Mouse (Mus musculus) megakaryocyte-erythroid progenitor cell, adult 5-6 weeks (primary cell): ENCODE results near the gene Cd47. TPM values are rescaled to one million over a fixed set of nuclear protein-coding genes. Genes with fewer than 3 reads are reported as not detected.

Experiments
- ATAC-seq: replicated peaks from 2 replicates; pipeline ENCODE4 v1.8.0; 2016; ENCODE audit warnings: mild to moderate bottlenecking, inconsistent platforms; ENCODE audit not compliant: severe bottlenecking, poor library complexity, low FRiP score, low TSS enrichment
- total RNA-seq, 2 experiments: library from RNA; stranded (forward) in 1 of 2; stranded (reverse) in 1 of 2; fragments of 200-1000, 215-1000 nt in 1 of 2; fragments of >200 nt in 1 of 2; fragmentation: Nextera tagmentation in 1 of 2; gene quantifications; 2 replicates each; pipeline ENCODE4 v1.2.3; 2014 to 2017

Gene Cd47
- total RNA-seq, 2 experiments from 2014 or later = 180 to 252 TPM

DNA sequence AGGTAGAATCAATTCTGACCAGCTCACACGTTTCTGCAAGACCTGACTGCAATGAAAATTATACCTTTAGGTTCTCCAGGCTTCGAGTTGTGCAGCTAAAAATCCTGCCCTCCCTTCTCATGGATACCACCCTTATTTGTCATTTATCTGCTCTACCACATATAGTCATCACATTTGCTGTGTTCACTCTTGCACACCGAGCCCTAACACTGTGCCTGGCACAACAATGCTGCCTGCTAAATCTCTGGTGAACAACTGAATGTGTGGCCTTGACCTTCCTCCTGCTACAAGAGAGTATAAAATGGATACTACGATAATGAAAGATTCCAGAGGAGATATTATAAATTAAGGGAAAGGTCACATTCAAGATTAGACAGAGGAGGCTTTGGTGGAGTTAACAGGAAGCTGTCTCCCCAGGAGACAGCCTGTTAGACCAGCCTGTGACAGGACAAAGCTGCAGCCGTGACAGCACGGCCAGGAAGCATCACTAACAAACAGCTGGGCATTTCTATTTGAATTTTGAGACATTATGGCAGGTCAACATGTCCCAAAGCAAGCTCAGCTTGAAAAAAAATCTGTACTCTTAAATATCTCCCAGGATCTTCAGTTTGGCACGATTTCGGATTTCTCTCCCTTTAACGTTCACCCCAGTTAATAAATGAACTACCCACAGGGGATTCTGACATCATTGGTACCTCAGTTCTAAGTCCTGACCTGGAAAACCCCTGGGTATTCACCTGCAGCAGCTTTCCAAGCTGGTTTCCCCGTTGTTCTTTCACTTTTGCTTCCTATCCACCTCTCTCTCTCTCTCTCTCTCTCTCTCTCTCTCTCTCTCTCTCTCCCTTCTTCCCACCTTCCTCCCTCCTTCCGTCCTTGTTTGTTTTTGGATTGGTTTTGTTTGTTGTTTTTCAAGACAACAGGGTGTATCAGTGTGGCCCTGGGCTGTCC is 137.2 kb downstream of the Cd47 start:
- ATAC-seq = 0 out of 2 replicates have a peak, but pooled peaks have one; percentile 29

DNA sequence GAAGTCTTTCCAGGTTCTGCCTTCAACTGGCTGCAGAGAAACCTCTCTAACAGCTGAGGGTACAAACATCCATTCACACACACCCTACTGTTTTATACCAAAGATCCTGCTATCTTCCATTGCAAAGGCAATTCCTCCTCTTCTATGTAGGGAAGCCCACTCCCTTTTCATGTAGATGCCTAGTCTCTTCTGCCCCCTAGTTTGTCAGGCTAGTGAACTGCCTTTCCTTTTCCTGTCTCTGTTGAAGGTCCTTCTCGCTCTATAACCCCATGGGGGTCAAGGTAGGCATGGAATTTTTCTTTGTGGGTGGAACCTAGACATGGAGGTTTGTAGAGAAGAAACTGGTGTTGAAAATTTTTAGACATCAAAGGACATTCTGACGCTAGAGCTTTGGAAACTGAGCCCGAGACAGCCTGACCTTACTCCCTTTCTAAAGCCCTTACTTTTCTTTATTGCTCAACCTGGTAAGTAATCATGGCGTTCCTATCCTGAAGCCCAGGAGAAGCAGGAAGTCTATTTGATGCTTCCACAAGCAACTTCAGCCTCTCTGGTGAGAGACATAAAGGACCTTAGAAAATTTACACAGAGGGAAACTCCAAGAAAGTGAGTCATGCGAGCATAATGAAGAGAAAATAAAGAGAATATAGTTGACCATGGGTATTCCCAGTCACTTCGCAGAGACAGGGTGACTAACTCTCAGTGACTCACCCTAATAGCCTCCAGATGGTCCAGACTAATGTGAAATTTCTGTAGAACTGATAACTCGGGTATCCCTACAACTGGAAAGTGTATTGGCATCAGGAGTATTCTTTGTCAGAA is 138.4 kb downstream of the Cd47 start:
- ATAC-seq = 0 out of 2 replicates have a peak, but pooled peaks have one; percentile 20

DNA sequence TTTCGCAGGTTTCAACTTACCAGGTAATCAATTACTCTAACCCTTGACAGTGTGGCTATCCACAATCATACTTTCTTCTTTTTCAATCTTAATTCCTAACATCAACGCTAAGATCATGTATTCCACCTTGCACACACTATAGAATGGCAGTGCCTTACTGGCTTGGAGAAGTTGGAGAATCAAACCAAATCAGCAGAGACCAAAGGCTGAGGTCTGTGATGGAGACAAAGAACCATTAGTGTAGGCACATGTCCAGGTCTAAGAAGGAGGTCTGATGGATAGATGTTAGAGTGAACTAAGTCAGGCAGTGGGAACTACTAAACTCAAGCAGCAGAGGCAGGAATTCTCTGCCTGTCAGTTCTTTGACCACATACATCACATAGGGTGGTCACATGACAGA is 139.0 kb downstream of the Cd47 start:
- no peak for ATAC-seq

DNA sequence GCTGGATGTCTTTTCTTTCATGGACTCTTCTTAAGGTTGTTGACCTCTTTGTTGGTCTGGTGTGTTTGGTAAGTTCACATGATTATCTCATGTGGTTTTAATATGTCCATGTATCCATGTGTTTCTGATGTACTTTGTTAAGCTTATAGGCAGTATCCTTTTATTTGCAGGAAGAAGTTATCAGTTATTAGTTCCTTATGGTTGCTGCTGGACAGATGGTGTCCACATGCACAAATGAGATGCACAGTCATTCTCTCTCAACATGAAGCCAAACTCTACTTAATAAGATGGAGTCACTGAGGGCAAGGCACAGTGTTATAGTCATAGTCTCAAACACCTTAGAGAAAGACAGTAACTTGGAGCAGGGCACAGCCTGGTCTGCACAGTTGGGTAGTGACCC is 140.1 kb downstream of the Cd47 start:
- ATAC-seq = no peak

DNA sequence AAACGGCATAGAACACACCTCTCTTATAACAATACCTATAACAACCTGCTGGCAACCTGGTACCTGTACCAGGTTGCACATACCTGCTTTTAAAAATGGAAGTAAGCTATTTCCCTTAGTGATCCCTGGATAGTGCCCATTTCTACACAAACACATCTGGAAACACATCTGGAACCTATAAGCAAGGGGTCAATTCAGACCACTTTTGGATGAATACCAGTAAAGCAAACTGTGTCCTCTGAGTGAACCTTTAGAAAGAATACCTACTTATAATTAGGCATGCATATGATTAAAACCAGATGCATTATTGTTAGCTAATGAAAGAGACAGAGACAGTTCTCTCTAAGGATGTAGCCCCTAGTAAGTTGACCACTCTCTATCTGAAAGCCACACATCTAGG is 140.7 kb downstream of the Cd47 start:
- ATAC-seq = no peak

DNA sequence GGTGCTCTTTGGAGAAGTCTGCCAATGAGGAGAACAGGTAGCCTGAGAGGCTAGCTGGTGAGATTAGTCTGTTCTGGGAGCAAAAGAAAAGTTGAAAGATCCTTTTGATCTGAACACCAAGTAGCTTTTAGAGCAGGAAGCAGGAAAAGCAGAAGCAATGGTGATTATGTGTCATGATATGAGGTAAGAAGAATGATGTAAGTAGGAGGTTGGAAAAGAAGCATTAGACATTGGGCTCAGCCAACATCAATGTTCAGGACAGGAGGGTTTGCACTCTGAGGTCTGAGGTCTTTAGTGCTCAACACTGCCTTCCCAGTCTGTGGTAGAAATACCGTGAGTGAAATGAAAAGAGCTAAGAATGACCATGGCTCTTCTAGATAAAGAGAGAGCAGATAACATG is 143.4 kb downstream of the Cd47 start:
- ATAC-seq = no peak

DNA sequence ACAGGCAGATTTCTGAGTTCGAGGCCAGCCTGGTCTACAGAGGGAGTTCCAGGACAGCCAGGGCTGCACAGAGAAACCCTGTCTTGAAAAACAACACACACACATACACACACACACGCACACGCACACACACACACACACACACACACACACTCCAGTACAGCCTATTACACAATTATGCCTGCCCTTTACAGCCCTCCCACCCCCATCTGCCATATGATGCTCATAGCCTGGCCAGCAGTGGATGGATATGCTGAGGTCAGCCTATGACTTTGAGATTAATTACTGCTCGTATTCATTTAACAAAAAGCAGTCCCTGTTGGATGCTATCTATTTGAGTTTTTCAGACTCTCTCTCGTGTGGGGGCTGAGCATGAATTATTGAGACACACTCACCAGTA is 144.8 kb downstream of the Cd47 start:
- ATAC-seq = no peak

DNA sequence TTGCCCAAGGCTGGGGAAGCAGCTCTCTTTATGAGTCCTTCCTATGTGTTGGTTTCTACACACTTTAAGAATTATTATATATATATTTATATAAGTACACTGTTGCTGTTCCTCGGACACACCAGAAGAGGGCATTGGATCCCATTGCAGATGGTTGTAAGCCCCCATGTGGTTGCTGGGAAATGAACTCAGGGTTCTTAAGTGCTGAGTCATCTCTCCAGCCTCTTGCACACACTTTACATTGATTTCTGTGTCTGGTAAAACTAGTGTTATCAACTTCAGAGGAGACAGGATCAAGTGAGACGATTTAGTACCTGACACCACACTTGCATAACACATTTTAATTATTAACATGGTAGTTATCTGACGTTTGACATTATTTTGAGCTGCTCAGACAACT is 146.7 kb downstream of the Cd47 start:
- no peak for ATAC-seq

DNA sequence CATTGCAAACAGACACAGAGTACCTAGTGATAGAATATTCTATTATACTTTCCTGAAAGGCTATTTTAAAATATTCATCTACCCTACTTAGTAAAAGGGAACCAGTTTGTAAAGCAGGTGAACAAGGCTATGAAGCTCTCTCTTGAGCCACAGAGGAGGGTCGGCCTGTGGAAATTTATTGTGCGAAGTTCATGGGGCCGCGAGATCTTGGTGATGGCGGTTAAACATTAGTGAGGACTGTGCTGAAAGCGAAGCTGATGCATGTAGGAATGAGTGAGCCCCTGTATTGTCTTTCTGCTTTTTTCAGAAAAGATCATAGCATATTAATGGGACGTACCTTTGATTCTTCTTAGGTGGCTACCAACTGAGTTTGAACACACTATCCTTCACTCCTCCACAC is 147.3 kb downstream of the Cd47 start:
- ATAC-seq = no peak

DNA sequence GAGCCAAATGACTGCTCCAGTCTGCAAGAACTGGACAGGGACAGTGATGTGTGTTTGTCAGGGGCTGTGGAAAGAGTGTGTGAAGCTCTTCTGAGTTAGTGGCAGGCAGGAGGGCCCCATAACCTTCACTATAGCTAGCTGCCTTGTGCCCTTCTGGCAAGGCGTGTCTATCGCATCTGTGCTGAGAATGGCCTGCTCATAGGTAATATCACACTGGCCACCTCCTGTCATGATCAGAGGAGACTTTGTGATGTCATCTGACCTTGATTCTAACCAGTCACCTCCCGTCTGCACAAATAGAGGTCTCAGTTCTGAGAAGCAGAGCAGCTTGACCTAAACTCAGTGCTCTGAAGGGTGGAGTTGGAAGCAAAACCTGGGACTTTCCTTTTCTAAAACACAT is 148.0 kb downstream of the Cd47 start:
- no peak for ATAC-seq

DNA sequence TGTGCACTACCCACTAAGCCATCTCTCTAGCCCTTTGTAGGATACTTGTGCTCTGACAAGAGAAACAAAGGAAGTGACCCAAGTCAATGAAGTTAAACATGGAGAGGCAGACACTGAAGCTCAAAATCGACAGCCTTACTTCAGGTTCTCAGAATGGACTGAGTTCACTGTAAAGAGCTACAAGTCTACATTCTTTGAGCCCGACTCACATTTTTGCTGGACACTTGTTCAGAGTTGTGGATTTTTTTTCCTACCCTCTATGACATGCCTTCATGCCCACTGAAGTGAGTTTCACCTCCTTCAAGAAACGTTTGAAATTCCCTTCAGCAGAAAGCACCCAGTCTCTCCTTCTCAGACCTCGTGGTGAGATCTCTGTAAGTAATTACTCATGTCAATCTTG is 148.9 kb downstream of the Cd47 start:
- no peak for ATAC-seq

DNA sequence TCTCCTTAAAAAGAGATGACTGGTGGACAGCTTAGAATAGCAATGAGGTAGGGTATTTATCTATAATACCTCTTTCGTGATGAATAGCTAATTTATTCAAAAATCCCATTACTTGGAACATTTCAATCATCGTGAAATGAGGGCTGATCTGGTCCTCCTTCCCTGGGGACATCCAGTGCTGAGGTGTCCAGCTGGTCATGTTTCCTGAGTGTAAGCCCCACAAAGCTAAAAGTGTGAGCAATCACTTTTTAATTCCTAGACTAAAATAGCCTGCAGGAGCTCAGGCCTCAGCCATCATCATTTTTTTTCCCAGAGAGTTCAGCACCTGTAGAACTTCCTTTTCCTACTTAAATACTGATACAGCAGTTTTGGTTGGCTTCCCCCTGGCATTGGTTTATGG is 150.0 kb downstream of the Cd47 start:
- no peak for ATAC-seq

DNA sequence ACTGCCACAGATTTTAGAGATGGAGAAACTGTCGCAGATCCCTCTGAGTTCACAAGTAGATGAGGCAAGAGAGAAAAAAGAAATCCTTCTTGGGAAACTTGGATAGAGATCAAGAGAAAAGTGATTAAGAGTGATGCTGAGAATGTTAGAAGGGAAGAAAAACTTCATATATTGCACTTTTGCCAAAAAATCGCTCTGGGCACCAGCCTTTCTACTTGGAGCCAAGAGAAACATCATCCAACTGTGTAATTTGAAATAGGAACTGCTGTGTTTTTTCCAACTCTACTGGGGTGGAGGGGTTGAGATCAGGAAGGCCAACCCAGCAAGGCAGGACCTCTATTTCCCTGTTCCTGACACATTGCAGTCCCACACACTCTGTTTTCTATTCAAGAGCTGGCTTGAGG is 151.0 kb downstream of the Cd47 start:
- no peak for ATAC-seq

DNA sequence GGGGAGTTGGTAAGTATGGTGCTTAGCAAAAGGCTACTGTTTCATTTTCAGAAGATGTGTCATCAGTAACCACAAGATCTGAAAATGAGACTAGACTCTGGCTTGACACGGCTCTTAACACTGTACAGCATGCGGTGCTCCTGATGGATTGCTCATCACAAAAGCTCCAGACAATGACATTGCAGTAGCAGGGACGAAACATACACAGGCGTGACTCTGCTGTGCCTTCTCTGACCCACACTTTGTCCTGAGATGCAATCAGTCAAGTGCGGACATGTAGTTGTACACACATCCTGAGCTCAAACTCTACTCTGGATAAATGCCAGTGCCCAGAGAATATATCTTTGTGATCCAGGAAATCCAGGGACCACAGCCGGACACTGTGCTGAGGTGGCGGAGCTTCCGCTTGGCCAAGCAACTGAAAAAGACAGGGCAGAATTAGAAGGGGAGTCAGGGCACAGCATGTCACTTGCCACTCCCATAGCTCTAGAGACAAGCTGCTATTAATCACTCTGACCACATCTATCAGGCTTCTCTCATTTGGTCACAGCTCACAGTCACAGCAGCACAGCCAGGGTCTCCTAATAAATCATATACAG is 151.7 kb downstream of the Cd47 start:
- no peak for ATAC-seq

DNA sequence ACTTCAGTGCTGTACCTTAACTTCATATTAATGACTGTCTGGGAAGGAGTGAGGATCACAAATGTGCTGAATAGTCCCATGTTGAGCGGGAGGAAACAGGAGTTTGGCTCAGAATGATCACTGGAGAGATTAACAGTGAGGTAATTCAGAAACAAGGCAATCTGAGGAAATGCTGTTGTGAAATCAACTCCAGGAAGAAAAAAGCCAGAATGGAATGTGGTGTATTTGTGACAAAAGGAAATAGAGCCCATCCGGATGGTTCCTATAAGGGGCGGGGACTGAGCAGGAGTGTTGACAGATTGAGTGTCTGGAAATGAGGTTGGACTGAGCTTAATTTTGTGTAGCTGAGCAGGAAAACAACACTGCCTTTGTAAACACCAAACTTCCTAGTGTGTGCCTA is 153.5 kb downstream of the Cd47 start:
- ATAC-seq = no peak

DNA sequence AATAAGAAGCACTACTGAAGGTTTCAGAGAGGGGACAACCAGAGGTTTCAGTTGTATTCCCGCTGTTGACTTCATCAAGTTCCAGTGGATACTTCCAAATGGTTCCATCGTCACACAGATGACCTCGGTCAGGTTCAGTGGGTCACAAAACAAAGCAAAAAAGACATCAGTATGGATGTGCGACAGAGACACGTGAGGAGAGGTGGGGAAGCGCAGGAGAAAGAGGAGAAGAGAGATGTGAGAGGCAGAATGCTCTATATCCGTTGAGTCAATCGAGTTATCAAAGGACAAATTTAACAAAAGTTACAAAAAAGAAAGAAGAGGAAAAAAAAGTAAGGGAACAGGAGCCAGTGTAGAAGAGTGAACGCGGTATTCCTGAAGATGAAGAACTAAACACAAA is 154.6 kb downstream of the Cd47 start:
- ATAC-seq = no peak

DNA sequence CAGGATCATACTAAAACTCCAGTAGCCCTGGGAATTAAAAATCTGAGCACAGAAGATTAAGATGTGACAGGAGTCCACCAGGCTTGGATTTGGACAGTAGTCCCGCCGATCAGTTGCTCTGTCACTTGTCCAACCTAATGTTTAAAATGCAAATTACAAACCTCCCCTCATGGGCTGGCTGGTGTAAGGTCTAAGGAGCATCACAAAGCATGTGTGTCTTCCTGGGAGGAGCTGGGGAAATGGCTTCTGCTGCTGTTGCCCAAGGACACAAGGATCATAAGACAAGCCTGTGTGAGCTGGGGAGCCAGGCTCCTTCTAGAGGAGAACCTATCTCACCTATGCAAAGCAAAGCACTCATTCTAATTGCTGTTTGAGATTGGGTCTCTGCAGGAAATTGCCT is 155.0 kb downstream of the Cd47 start:
- ATAC-seq = no peak

DNA sequence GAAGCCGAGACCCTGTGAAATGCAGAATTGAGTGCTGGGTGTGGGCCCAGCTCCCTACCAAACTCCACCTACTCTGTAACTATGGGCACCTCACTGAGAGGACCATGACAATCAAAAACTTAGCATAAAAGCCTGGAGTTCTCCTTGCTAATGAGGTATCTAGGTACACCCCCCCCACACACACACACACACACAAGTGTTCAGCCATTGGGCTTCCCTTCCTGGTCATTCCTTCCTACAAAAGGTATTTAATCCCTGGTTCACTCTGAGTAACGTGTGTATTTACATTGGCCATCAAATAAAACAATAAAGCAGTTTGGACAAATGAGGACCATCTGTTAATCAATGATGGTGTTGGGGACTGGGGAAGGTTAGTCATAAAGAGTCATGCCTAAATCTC is 155.6 kb downstream of the Cd47 start:
- ATAC-seq = no peak

DNA sequence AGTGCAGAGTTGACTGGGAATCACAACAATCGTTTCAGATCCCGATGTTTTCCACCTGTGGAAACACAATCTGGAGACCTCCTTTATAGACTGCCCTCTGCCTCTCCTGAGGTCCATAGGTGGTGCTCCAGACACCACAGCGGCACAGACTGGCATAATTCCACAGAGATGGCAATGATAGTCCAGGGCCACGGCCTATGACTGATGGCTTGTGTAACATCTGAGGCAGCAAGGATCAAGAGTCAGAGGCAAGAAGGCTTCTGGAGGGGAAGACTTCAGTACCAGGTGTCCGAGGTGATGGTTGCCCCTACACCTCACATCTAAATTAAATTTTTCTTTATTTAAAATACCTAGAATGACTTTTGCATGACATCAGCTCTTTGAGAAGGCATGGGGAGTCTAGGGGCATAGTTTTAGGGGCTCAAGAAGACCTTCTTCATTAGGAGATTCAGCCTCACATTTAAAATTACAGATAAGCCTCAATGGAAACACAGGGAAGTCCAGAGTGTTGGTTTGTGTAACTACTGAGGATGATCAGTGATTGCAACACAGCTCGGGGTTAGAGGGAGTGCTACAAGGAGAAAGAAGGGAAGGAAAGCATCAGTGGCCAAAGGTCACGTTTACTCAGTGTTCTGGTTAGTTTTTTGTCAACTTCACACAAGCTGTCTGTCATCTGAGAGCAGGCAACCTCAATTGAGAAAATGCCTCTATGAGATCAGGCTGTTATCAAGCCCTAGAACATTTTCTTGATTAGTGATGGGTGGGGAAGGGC is 156.4 kb downstream of the Cd47 start:
- ATAC-seq = no peak
